Mouse (Mus musculus) midbrain, embryonic 15.5 days (tissue): ENCODE results near the gene Neurog1. TPM values are rescaled to one million over a fixed set of nuclear protein-coding genes. Genes with fewer than 3 reads are reported as not detected.

ENCODE experiments used
- ATAC-seq: fragments of 200-750 bp; cut with Nextera tagmentation; replicated peaks from 2 replicates; pipeline ENCODE4 v1.8.0; 2017; ENCODE audit warnings: moderate TSS enrichment
- H3K27ac ChIP-seq: fragments of 300-500 bp; sonication (generic); 2 replicates; pipeline ENCODE4 v1.5.1; 2015; ENCODE audit warnings: mild to moderate bottlenecking, inconsistent platforms
- H3K27me3 ChIP-seq: fragments of 300-500 bp; sonication (generic); replicated peaks from 2 replicates; pipeline ENCODE4 v1.6.1; 2015; ENCODE audit warnings: inconsistent platforms
- H3K36me3 ChIP-seq: fragments of 300-500 bp; sonication (generic); replicated peaks from 2 replicates; pipeline ENCODE4 v1.6.1; 2015; ENCODE audit warnings: inconsistent platforms
- H3K4me1 ChIP-seq: fragments of 300-500 bp; sonication (generic); 2 replicates; pipeline ENCODE4 v1.6.1; 2015; ENCODE audit warnings: inconsistent platforms
- H3K4me2 ChIP-seq: fragments of 300-500 bp; sonication (generic); 2 replicates; pipeline ENCODE4 v1.6.1; 2015; ENCODE audit warnings: inconsistent platforms, mild to moderate bottlenecking, moderate library complexity
- H3K4me3 ChIP-seq: fragments of 300-500 bp; sonication (generic); 2 replicates; pipeline ENCODE4 v1.5.1; 2015; ENCODE audit warnings: mild to moderate bottlenecking, inconsistent platforms
- H3K9ac ChIP-seq: fragments of 300-500 bp; sonication (generic); 2 replicates; pipeline ENCODE4 v1.6.1; 2015; ENCODE audit warnings: mild to moderate bottlenecking, inconsistent platforms
- H3K9me3 ChIP-seq: fragments of 300-500 bp; sonication (generic); 2 replicates; pipeline ENCODE4 v1.6.1; 2016; ENCODE audit warnings: inconsistent platforms
- WGBS: fragments of 180-500 bp; shearing (Covaris S2); methylation state at CpG from one replicate; pipeline ENCODE4 v1.1.7; 2015; ENCODE audit warnings: mixed read lengths; 5-methylcytosine and 5-hydroxymethylcytosine counted together
- polyA plus RNA-seq: library from polyadenylated mRNA; unstranded; fragments of >200 nt; fragmentation: Nextera tagmentation; extraction: Ambion mirVana; gene quantifications from 2 replicates; pipeline ENCODE4 v1.2.1, GENCODE M21; 2015

The Neurog1 gene
- polyA plus RNA-seq, 1 experiment from 2014 or later: 3.9 TPM

DNA sequence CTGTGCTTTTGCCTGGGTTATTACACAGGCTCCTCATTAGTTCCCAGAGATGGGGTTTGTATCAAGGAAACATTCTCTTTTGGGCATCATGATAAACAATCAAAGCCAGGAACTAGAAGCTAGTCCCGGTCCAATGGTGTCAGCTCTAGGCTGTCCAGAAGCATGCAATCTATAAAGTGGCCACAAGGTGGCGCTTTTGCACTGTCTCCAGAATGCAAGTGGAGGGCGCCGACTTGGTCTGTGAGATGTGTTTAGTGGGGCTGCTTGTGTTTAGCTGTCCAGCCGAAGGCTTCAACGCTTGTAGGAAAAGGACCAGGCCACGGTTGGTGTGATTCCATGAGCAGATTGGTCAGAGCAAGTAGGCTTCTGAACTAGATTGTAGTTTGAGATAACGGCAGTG, 27.5 kb upstream of the Neurog1 start:
- no peaks in the 10 kb centered on the region; the same call in 1 of the 2 replicates for H3K27me3 ChIP-seq
- no peaks in the 10 kb centered on the region for H3K4me1 ChIP-seq
- H3K27ac ChIP-seq: no peak overlapping the region
- peak; percentile 85 for ATAC-seq
- no peaks in the 10 kb centered on the region for H3K9me3 ChIP-seq
- H3K4me2 ChIP-seq: no peak overlapping the region
- H3K4me3 ChIP-seq: no peak overlapping the region
- WGBS: 18% methylated on average over 8 of the region's 8 CpGs
- no peak overlapping the region for H3K9ac ChIP-seq
- no peaks in the 10 kb centered on the region for H3K36me3 ChIP-seq

DNA sequence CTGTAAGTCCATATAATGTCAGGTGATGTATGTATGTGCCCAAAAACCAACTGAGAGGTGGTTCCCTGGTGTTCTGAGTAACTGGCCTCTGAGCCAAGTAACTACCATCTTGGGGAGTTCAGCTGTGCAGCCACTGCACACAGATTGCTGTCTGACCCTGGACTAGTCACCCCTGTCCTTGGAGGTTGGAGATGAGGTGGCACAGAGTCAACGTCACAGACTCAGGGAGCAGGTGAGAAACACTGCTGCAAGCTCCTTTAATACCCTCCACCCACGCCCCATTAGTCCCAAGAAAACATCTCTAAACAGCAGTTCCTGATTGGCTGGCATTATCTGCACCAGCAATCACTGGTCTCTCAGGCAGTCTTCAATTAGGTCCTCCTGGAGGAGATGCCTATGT, 23.2 kb upstream of the Neurog1 start:
- WGBS: 58% methylated on average over 2 of the region's 2 CpGs
- H3K27me3 ChIP-seq: no peaks in the 10 kb centered on the region; the same call in 1 of the 2 replicates
- no peak for ATAC-seq
- H3K36me3 ChIP-seq: no peaks in the 10 kb centered on the region
- H3K4me2 ChIP-seq: no peak overlapping the region
- H3K4me3 ChIP-seq: no peak overlapping the region
- no peak overlapping the region for H3K27ac ChIP-seq
- H3K4me1 ChIP-seq: no peaks in the 10 kb centered on the region
- no peaks in the 10 kb centered on the region; the same call in 1 of the 2 replicates for H3K9me3 ChIP-seq
- H3K9ac ChIP-seq: no peak overlapping the region

DNA sequence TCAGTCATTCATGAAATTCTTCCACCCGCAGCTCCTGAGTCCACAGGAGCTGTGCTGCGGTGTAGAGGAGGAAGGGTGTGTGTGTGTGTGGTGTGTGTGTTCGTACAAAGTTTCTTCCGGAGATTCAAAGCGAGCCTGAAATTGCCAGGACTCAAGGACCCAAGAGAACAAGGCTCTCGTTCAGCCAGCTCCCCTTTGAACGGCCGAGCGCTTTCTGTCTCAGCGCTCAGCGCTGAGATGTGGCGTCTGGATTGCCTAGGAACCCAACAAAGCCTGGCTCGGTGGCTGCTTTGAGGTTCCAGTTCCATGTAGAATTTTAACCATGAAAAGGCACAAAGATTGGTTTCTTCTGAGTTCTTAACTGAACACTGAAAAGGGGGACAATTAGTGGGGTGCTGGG, 18.2 kb upstream of the Neurog1 start:
- no peak for ATAC-seq
- H3K36me3 ChIP-seq: no peaks in the 10 kb centered on the region

DNA sequence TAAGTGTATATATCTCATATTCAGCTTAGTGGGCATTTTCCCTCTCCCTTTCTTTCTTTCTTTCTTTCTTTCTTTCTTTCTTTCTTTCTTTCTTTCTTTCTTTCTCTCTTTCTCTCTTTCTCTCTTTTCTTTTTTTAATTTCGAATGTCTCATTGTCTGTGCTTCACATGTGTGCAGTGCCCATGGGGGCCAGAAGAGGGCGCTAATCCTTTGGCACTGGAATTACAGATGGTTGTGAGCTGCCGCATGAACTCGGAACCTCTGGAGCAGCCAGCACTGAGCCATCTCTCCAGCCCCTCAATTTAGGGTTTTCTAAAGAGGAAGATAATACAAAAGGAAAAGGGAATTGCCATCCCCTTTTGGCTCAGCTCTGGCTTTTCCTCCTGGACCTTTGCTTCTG, 15.4 kb upstream of the Neurog1 start:
- no peak overlapping the region for H3K4me2 ChIP-seq
- no peak for ATAC-seq
- peaks cover 32% of the 10 kb centered on the region for H3K27me3 ChIP-seq
- WGBS: 79% methylated on average over 4 of the region's 4 CpGs
- no peaks in the 10 kb centered on the region for H3K4me1 ChIP-seq
- no peak overlapping the region for H3K27ac ChIP-seq
- H3K36me3 ChIP-seq: no peaks in the 10 kb centered on the region
- H3K9me3 ChIP-seq: no peaks in the 10 kb centered on the region; the same call in 1 of the 2 replicates
- H3K9ac ChIP-seq: no peak overlapping the region
- no peak overlapping the region for H3K4me3 ChIP-seq

More for the DNA sequence above, 18.2 kb upstream of the Neurog1 start:
- peaks cover 10% of the 10 kb centered on the region for H3K27me3 ChIP-seq
- H3K4me3 ChIP-seq: no peak overlapping the region
- no peak overlapping the region for H3K4me2 ChIP-seq
- 44% methylated on average over 13 of the region's 13 CpGs for WGBS
- H3K9ac ChIP-seq: no peak overlapping the region
- H3K27ac ChIP-seq: no peak overlapping the region
- no peaks in the 10 kb centered on the region; the same call in 1 of the 2 replicates for H3K9me3 ChIP-seq
- no peaks in the 10 kb centered on the region for H3K4me1 ChIP-seq

DNA sequence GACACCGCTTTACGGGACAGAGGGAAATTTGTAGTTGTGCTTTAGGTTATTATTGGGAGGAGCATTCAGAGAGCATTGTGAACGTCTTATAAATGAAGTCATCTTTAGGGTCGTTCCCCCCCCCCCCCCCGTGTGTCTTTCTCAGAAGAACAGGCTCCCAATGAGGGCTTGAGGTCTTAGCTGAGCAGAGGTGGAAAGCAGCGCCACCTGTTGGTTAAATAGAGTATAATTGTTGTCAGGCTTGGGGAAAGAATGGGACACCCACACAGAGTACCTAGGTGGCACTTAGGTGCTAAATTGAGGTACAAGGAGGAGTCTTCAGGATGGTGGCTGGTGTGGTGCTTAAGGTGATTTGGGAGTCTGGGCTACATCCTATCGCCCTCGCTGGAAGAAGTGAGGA, 14.5 kb upstream of the Neurog1 start:
- Histone ChIP-seq H3K36me3 (no peaks in the 10 kb centered on the region), H3K4me1 (no peaks in the 10 kb centered on the region), H3K9ac (no peak overlapping the region), H3K27me3 (peaks cover 42% of the 10 kb centered on the region), H3K4me2 (no peak overlapping the region), H3K9me3 (no peaks in the 10 kb centered on the region; the same call in 1 of the 2 replicates), H3K27ac (no peak overlapping the region), H3K4me3 (no peak overlapping the region)
- 38% methylated on average over 8 of the region's 8 CpGs for WGBS
- no peak for ATAC-seq

DNA sequence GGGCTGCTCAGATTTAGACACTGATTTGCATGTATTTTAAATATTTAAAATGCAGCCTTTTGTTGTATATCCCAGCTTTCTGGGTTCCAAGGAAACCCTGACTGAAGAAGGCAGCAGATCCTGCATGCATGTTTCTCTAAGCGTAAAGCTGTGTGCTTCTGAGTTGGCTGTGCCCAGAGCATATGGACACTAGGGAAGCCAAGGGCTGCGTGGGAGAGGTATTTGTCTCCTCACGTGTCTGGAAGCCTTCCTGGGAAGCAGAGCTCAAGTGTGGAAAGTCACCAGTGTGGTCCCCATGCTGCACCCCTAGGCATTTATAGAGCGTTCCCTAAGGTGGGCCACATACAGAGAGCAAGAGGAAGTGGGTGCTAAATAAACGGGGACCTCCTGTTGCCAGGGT, 13.7 kb upstream of the Neurog1 start:
- no peak for ATAC-seq
- Histone ChIP-seq H3K27me3 (peaks cover 50% of the 10 kb centered on the region), H3K9ac (no peak overlapping the region), H3K4me1 (no peaks in the 10 kb centered on the region), H3K4me3 (no peak overlapping the region), H3K4me2 (no peak overlapping the region), H3K9me3 (no peaks in the 10 kb centered on the region), H3K36me3 (no peaks in the 10 kb centered on the region), H3K27ac (no peak overlapping the region)
- WGBS: 66% methylated on average over 5 of the region's 5 CpGs

DNA sequence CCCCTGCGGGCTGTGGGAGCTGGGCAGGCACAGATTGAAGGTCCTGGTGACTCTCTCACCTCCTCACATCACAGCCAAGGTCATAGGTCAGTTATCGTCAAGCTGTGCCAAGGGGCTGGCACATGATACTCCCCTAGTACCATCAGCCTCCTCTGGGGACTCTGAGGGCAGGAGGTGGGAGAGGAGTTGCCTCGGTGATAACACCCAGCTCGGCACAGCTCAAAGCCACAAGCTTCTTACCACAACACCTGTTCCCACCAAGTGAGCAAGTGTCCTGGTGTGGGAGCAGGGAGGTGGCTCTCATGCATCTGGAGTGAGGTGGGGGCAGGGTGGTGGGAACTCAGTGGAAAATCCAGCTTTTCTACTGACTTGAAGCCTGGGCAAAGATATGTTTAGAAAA, 10.3 kb upstream of the Neurog1 start:
- no peak for ATAC-seq
- WGBS: 60% methylated on average over 4 of the region's 4 CpGs
- Histone ChIP-seq H3K4me2 (no peak overlapping the region), H3K36me3 (no peaks in the 10 kb centered on the region), H3K9ac (no peak overlapping the region), H3K9me3 (no peaks in the 10 kb centered on the region), H3K4me1 (peaks cover 29% of the 10 kb centered on the region), H3K4me3 (no peak overlapping the region), H3K27ac (no peak overlapping the region), H3K27me3 (peaks cover 72% of the 10 kb centered on the region)

DNA sequence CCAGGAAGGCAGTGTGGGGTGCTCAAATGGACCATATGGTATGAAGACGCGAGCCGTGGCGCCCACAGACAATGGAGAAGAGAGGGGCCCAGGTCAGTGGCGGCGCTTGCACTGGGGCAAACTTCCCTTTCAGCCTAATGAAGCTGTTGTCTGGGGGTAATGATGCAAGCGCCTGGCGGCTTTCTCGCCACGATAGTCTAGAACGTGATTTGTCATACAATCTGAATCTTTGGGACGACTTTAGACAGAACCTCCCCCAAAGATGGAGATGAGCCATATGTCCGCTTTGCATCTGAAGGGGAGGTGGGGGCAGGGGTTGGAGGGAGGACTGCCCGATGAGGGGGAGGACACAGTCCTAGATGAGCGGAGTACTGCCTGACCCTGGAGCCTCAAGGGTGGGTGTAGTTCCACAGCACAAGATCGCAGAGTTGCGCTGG, 8.4 kb upstream of the Neurog1 start:
- Histone ChIP-seq H3K4me1 (peaks cover 32% of the 10 kb centered on the region), H3K4me3 (no peak overlapping the region), H3K36me3 (no peaks in the 10 kb centered on the region), H3K27ac (0 out of 2 replicates have a peak overlapping the region, but pooled peaks have one; percentile 15), H3K27me3 (peaks cover 82% of the 10 kb centered on the region), H3K9me3 (no peaks in the 10 kb centered on the region), H3K4me2 (no peak overlapping the region), H3K9ac (no peak overlapping the region)
- WGBS: 1% methylated on average over 17 of the region's 17 CpGs
- peak; percentile 43; the same call in 1 of the 2 replicates for ATAC-seq

DNA sequence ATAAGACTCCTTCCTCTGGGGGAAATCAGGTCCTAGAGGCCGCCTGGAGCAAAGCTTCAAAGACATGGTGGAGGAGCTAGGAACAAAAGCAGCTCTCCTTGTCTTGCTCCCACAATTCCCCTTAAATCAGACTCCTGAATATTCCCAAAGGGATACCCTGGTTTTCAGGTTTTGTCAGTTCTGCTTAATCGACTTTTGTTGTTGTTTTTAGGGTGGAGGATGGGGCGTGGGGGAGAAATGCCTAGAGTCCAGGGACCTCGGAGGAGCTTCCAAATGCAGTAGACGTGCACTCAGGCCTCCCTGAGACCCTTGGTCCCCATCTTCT, 7.9 kb upstream of the Neurog1 start:
- H3K4me3 ChIP-seq: no peak overlapping the region
- no peak overlapping the region for H3K4me2 ChIP-seq
- WGBS: 4% methylated on average over 5 of the region's 5 CpGs
- H3K4me1 ChIP-seq: peaks cover 32% of the 10 kb centered on the region
- no peak overlapping the region for H3K9ac ChIP-seq
- ATAC-seq: no peak
- H3K27me3 ChIP-seq: peaks cover 82% of the 10 kb centered on the region
- H3K27ac ChIP-seq: 0 out of 2 replicates have a peak overlapping the region, but pooled peaks have one; percentile 15
- no peaks in the 10 kb centered on the region for H3K9me3 ChIP-seq
- no peaks in the 10 kb centered on the region for H3K36me3 ChIP-seq

DNA sequence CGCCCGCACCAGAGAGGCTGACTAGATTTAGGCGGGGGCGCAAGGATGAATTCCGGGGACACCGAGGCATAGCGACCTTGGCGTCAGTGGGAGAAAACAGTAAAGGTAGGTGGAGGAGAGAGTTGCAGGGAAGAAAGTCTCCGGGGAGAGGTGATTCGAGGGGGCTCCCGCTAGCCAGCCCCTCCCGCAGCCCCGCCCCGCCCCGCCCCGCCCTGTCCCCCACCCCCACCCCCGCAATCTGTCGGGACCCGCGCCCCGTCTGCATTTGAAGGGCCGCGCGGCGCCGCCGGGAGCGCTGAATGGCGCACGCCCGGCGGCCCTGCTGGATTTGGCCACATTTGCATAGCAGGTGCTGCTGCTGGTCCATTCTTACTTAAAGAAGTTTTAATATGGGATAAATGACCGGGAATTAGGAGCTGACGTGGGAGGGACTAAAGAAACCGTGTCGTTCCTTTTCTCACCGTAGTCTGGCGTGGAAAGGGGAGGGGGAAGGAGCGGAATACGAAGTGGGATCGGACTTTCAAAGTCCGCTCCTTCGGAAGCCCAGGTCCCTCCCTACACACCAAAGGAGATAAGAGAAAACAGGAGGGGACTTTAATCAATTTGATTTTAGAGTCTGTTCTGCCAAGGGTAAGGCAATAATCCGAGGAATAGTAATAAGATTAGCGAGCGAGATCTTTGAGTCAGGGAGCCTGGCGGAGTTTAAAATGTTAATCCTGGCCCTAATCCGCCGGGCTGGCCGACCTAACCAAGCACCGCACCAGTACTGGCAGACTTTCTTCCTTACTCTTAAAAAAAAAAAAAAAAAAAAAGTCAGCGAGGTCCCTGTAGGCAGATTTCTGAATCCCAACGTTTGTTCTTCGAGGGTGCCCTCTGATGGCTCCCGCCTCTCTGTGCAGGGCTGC, 7.3 kb upstream of the Neurog1 start:
- H3K4me1 ChIP-seq: peaks cover 32% of the 10 kb centered on the region
- H3K4me2 ChIP-seq: peak overlapping the region; percentile 59
- no peaks in the 10 kb centered on the region for H3K36me3 ChIP-seq
- H3K27ac ChIP-seq: no peak overlapping the region
- under 1% methylated on average over 49 of the region's 55 CpGs for WGBS
- no peak; the same call in 1 of the 2 replicates for ATAC-seq
- H3K9me3 ChIP-seq: no peaks in the 10 kb centered on the region
- H3K4me3 ChIP-seq: peak overlapping the region; percentile 27
- peaks cover 81% of the 10 kb centered on the region for H3K27me3 ChIP-seq
- H3K9ac ChIP-seq: no peak overlapping the region

DNA sequence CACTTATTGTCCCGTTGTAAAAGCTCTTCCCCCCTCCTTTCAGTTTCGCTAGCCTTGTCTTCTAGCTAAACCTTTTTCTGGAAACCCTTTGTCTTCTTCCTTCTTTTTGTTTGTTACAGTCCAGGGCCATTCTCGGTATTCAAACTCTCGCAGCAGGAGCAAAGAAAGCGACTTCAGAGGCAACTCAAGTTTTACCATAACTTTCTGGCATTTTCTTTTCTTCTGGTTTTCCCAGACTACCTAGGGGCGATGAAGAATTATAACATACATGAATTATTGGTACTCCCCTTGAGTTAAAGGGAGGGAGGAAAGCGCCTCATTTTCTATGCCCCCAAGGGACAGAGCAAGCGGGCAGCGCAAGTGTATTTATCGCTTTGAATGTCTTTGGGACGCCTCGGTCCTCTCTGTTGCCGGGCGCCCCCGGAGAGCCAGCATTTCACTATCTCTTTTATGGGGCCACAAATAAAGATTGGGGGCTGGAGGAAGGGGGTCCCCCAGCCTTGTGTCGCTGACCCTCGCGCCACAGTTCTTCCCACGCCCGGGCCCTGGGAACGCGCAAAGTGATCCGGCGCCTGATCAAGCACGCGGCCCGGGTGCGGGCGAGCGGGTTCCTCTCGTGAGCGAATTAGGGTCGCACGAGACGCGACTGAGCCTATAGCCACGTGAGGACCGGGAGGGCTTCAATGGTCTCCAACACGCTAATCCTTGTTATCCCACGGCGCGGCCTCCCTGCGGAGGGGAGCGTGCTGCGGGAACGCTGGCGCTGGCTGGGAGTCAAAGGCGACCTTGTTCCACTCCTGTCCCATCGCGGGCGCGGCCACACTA, 6.4 kb upstream of the Neurog1 start:
- Histone ChIP-seq H3K4me3 (peak overlapping the region; percentile 27), H3K27ac (no peak overlapping the region), H3K27me3 (peaks cover 83% of the 10 kb centered on the region), H3K4me2 (peak overlapping the region; percentile 59), H3K9me3 (no peaks in the 10 kb centered on the region), H3K4me1 (peaks cover 32% of the 10 kb centered on the region), H3K36me3 (no peaks in the 10 kb centered on the region), H3K9ac (no peak overlapping the region)
- WGBS: under 1% methylated on average over 52 of the region's 52 CpGs
- no peak; the same call in 1 of the 2 replicates for ATAC-seq

DNA sequence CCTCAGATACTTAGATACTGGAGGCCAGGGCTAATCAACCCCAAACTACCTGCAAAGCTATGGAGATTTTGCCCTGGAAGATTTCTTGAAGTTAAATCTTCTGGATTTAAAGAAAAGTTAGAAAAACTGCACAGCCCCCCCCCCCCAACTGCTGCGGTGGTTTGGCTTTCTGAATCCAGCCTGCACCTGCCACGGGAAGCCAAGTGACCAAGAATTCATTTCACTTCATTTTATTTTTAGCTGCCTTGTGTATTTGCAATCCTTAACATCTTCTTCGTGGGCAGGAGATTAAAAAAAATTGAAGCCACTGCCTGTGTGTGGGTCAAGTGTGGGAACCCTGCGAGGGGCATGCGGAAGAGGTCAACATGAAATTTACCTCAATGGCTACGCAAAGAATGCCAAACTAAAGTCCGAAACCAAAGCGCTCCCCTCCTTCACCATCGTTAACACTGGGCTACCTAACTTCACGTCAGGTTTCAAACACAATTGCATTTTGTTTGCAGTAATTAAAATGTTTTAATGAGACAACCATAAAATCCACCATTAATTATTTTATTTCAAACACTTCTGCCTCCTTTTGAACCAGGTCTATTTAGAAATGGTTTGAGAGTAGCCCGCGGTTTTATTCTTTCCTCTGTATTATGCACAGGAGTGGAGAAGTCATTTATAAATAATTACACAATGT, 5.6 kb upstream of the Neurog1 start:
- Histone ChIP-seq H3K36me3 (no peaks in the 10 kb centered on the region), H3K4me2 (no peak overlapping the region), H3K4me1 (peaks cover 40% of the 10 kb centered on the region), H3K9ac (no peak overlapping the region), H3K4me3 (no peak overlapping the region), H3K27me3 (peaks cover 86% of the 10 kb centered on the region), H3K9me3 (no peaks in the 10 kb centered on the region), H3K27ac (no peak overlapping the region)
- 10% methylated on average over 12 of the region's 12 CpGs for WGBS
- no peak for ATAC-seq
